Comparison of ENCODE assay signal across 11 mouse cellular contexts in genomic region chr16:37851366-37851765, GRCm38 (mm10). TPM values are rescaled to one million over a fixed set of nuclear protein-coding genes. Genes with fewer than 3 reads are reported as not detected.
DNase-seq lines count a peak whose midpoint lies in the region; ATAC-seq and TF ChIP-seq lines count a peak whose summit lies in the region.
"Had no signal": no experiment of that assay in that cellular context is flagged by ENCODE, and none has a peak within 500 bp of the region (broad histone marks: within the 10 kb centered on the region; RNA-seq: fewer than 3 reads in every experiment).

No protein-coding gene starts in this region.

- no peak overlapping the region for H3K9ac ChIP-seq in hindbrain, embryonic 12.5 days
- no peak overlapping the region for H3K9ac ChIP-seq in hindbrain, postnatal 0 days (replicated peaks; ENCODE audit: low read length)
- no peak overlapping the region for H3K9ac ChIP-seq in neural tube, embryonic 11.5 days (ENCODE audit: low read length)
- H3K9ac ChIP-seq in forebrain, embryonic 12.5 days, result no peak overlapping the region

- no peak for TF ChIP-seq CTCF in hindbrain, postnatal 0 days (IDR thresholded peaks at IDR 0.05; ENCODE audit: low read depth)

- 34% methylated on average over 5 of the region's 5 CpGs for WGBS in hindbrain, embryonic 12.5 days
- WGBS in hindbrain, postnatal 0 days, result 60% methylated on average over 5 of the region's 5 CpGs
- 38% methylated on average over 5 of the region's 5 CpGs for WGBS in neural tube, embryonic 11.5 days
- WGBS in forebrain, embryonic 12.5 days, result 66% methylated on average over 5 of the region's 5 CpGs

- no peak for ATAC-seq in hindbrain, embryonic 12.5 days (ENCODE audit: low FRiP score)
- no peak for ATAC-seq in hindbrain, postnatal 0 days
- no peak for ATAC-seq in neural tube, embryonic 11.5 days (ENCODE audit: insufficient read depth, low FRiP score, low TSS enrichment)
- no peak for ATAC-seq in forebrain, embryonic 12.5 days (ENCODE audit: low FRiP score)

- H3K4me3 ChIP-seq in hindbrain, embryonic 12.5 days, result no peak overlapping the region
- H3K4me3 ChIP-seq in hindbrain, postnatal 0 days (ENCODE audit: low read length), result no peak overlapping the region
- H3K4me3 ChIP-seq in neural tube, embryonic 11.5 days (ENCODE audit: low read depth, low read length), result no peak overlapping the region
- no peak overlapping the region for H3K4me3 ChIP-seq in forebrain, embryonic 12.5 days (replicated peaks)
- H3K4me3 ChIP-seq: megakaryocyte, embryonic 14.5 days had no signal

- peak overlapping the region; percentile 23; the same call in 1 of the 2 replicates for H3K27ac ChIP-seq in hindbrain, embryonic 12.5 days
- H3K27ac ChIP-seq in hindbrain, postnatal 0 days, result no peak overlapping the region
- H3K27ac ChIP-seq in neural tube, embryonic 11.5 days (ENCODE audit: low read depth, low read length), result no peak overlapping the region
- H3K27ac ChIP-seq in forebrain, embryonic 12.5 days, result no peak overlapping the region

- H3K9me3 ChIP-seq in hindbrain, embryonic 12.5 days (replicated peaks), result no peaks in the 10 kb centered on the region
- no peaks in the 10 kb centered on the region for H3K9me3 ChIP-seq in hindbrain, postnatal 0 days (ENCODE audit: low read length)
- no peaks in the 10 kb centered on the region for H3K9me3 ChIP-seq in neural tube, embryonic 11.5 days (ENCODE audit: control insufficient read depth, low read length)
- H3K9me3 ChIP-seq in forebrain, embryonic 12.5 days, result no peaks in the 10 kb centered on the region
- H3K9me3 ChIP-seq: megakaryocyte, embryonic 14.5 days had no signal

- no peaks in the 10 kb centered on the region for H3K27me3 ChIP-seq in hindbrain, embryonic 12.5 days
- no peaks in the 10 kb centered on the region for H3K27me3 ChIP-seq in hindbrain, postnatal 0 days (ENCODE audit: insufficient read depth, low read length)
- no peaks in the 10 kb centered on the region for H3K27me3 ChIP-seq in neural tube, embryonic 11.5 days (ENCODE audit: control insufficient read depth, insufficient read depth, low read length)
- no peaks in the 10 kb centered on the region for H3K27me3 ChIP-seq in forebrain, embryonic 12.5 days
- H3K27me3 ChIP-seq: megakaryocyte, embryonic 14.5 days had no signal

- DNase-seq in hindbrain, postnatal 0 days (ENCODE audit: low spot score), result no peak
- DNase-seq in heart, adult 9 months (ENCODE audit: low spot score in 2 of 2), result peak; percentile 76 to 84
- DNase-seq in kidney, postnatal 10 days, result peak; percentile 64
- peak; percentile 47 for DNase-seq in neural tube, embryonic 11.5 days (ENCODE audit: low spot score)
- DNase-seq in ovary, postnatal 36 days (ENCODE audit: low spot score), result no peak
- DNase-seq in gastrocnemius, adult 8-10 months (ENCODE audit: low spot score in 2 of 2), result no peak

- H3K36me3 ChIP-seq in hindbrain, embryonic 12.5 days, result no peaks in the 10 kb centered on the region
- H3K36me3 ChIP-seq in hindbrain, postnatal 0 days (ENCODE audit: insufficient read depth, low read length), result no peaks in the 10 kb centered on the region
- no peaks in the 10 kb centered on the region for H3K36me3 ChIP-seq in neural tube, embryonic 11.5 days (ENCODE audit: control insufficient read depth, insufficient read depth, low read length)
- H3K36me3 ChIP-seq in forebrain, embryonic 12.5 days (replicated peaks), result no peaks in the 10 kb centered on the region

- H3K4me1 ChIP-seq in hindbrain, embryonic 12.5 days, result no peaks in the 10 kb centered on the region
- no peaks in the 10 kb centered on the region for H3K4me1 ChIP-seq in hindbrain, postnatal 0 days (ENCODE audit: insufficient read depth, low read length)
- H3K4me1 ChIP-seq in neural tube, embryonic 11.5 days (ENCODE audit: control insufficient read depth, insufficient read depth, low read length), result no peaks in the 10 kb centered on the region
- H3K4me1 ChIP-seq in forebrain, embryonic 12.5 days, result no peaks in the 10 kb centered on the region

- H3K4me2 ChIP-seq in hindbrain, embryonic 12.5 days (replicated peaks), result no peak overlapping the region
- no peak overlapping the region for H3K4me2 ChIP-seq in hindbrain, postnatal 0 days (ENCODE audit: low read depth, low read length)
- no peak overlapping the region for H3K4me2 ChIP-seq in neural tube, embryonic 11.5 days (ENCODE audit: low read depth)
- H3K4me2 ChIP-seq in forebrain, embryonic 12.5 days, result no peak overlapping the region

RNA-seq across cellular contexts. Expression of gene Gm36028, which starts 9.6 kb away (rescaled TPM):
- polyA plus RNA-seq in hindbrain, embryonic 12.5 days (2016; fragmentation: Nextera tagmentation; extraction: Ambion mirVana), result 0.26 TPM in 1 of 2 replicates, not detected in the other
- not detected in 2 replicates for total RNA-seq in hindbrain, postnatal 0 days (2014; rRNA removed)
- polyA plus RNA-seq in hindbrain, postnatal 0 days (2015; fragmentation: Nextera tagmentation; extraction: Ambion mirVana), result 0.18 and 0.21 TPM in 2 replicates
- polyA plus RNA-seq in neural tube, embryonic 11.5 days (2014; fragmentation: Nextera tagmentation; extraction: Ambion mirVana), result not detected in 2 replicates
- polyA plus RNA-seq in forebrain, embryonic 12.5 days (2016; fragmentation: Nextera tagmentation; extraction: Ambion mirVana), result 0.17 and 0.29 TPM in 2 replicates
- not detected for total RNA-seq in gastrocnemius, adult 8-10 months (2022)
- total RNA-seq: CH12.LX; gastrocnemius, postnatal 4 days had no signal

RNA-seq across cellular contexts. Expression of gene Lrrc58, which starts 16.8 kb away (rescaled TPM):
- polyA plus RNA-seq in hindbrain, embryonic 12.5 days (2016; fragmentation: Nextera tagmentation; extraction: Ambion mirVana), result 65.8 and 72.1 TPM in 2 replicates
- 91.1 and 101 TPM in 2 replicates for total RNA-seq in hindbrain, postnatal 0 days (2014; rRNA removed)
- 48.2 TPM in 2 replicates for polyA plus RNA-seq in hindbrain, postnatal 0 days (2015; fragmentation: Nextera tagmentation; extraction: Ambion mirVana)
- 59.9 and 60.8 TPM in 2 replicates for polyA plus RNA-seq in neural tube, embryonic 11.5 days (2014; fragmentation: Nextera tagmentation; extraction: Ambion mirVana)
- 65.8 and 70.1 TPM in 2 replicates for polyA plus RNA-seq in forebrain, embryonic 12.5 days (2016; fragmentation: Nextera tagmentation; extraction: Ambion mirVana)
- total RNA-seq in gastrocnemius, adult 8-10 months (2022), result 10 to 100 TPM; 36.4 to 48.4 (median 46.0) TPM

Comparison
In these comparisons a context has a peak if more than half of its experiments do, and no peak if none do; other contexts are left out.
1. DNase-seq: peak in heart, adult 9 months (2 of 2), kidney, postnatal 10 days (single experiment) and neural tube, embryonic 11.5 days (single experiment); none in hindbrain, postnatal 0 days (single experiment), ovary, postnatal 36 days (single experiment) and gastrocnemius, adult 8-10 months (0 of 2).